Mouse (Mus musculus): Measurements from ENCODE around the gene Ppm1h. TPM values are rescaled to one million over a fixed set of nuclear protein-coding genes. Genes with fewer than 3 reads are reported as not detected.
A peak's percentile ranks its signal among the peaks of the same experiment; 100 is the strongest.

Ppm1h gene
- total and polyA plus RNA-seq, 2 experiments from 2014 or later: 31.1 to 31.7 TPM

DNA sequence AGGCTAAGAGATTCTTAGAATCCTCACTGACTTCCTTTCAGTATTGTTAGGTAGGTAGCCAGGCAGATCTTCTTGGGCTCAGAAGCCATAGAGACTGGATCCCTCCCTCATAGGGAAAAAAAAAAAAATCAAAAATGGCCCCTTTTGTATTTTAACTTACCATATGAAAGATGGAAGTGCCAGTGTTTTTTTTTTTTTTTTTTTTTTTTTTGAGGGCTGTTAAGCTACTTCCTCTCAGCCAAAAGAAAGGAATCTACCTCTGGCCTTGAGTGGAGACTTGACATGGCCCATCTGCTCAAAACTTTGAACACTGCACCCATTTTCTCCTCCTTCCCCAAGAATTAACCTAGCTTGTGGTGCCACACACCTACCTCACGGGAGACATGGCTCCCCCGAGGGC, 127.3 kb downstream of the Ppm1h start:
- H3K4me2 ChIP-seq (ENCODE audit: low read depth): no peak overlapping the region
- WGBS: 69% methylated on average over 2 of the region's 2 CpGs
- TF ChIP-seq CTCF (IDR thresholded peaks at IDR 0.05; ENCODE audit: low read depth): no peak
- H3K27ac ChIP-seq (ENCODE audit: low read depth, low read length): no peak overlapping the region
- H3K4me3 ChIP-seq (ENCODE audit: low read depth, low read length): no peak overlapping the region
- no peaks in the 10 kb centered on the region for H3K27me3 ChIP-seq (ENCODE audit: insufficient read depth, low read length)
- no peak for DNase-seq
- H3K4me1 ChIP-seq (ENCODE audit: insufficient read depth): peaks cover 7% of the 10 kb centered on the region
- ATAC-seq: no peak
- no peaks in the 10 kb centered on the region for H3K9me3 ChIP-seq (ENCODE audit: low read length)
- H3K36me3 ChIP-seq (ENCODE audit: insufficient read depth): no peaks in the 10 kb centered on the region
- no peak overlapping the region for H3K9ac ChIP-seq

DNA sequence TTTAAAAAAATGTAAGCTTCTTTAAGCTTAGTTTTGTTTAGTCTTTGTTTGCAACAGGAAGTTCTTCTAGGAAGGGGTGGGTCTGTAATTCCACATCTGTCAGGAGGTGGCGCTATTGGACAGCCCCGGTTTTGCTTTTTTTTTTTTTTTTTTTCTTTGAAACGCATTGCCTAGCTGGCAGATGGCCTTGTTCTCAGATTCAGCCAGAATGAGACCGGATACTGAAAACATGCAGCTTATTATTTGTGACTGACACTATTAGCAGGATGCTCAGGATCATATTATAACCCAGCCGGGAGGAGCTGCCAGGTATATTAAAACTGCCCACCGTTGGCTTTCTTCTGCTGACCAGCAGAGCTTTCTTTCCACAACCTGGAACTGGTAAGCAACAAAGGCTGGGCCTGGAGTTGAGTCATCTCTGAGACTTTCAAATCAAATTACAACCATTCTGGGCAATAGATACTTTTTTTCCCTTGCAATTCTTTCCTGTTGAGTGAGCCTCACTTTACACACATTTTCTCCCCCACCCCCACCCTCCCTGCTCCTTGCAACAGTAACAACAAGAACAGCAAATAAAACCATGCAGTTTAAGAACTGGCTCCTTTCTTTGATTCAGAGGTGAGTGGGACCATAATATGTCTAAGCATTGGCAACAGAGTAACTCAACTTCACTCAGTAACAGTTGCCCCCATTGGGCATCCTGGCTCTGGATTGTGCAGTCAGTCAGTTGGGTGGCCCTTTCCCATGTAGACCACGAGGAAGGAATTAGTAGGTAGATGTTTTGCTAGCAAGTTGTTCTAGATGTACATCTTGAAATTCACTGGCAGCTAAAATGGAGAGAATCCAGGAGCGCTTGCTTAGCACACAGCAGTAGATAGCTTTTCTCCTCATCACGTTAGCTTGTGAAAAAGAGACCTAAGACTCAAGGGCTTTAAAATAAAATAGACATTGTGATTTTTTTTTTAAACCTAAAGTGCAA, 128.9 kb downstream of the Ppm1h start:
- Histone ChIP-seq H3K9ac (no peak overlapping the region), H3K9me3 (ENCODE audit: low read length) (no peaks in the 10 kb centered on the region), H3K27ac (ENCODE audit: low read depth, low read length) (peak overlapping the region; percentile 57), H3K4me3 (ENCODE audit: low read depth, low read length) (no peak overlapping the region), H3K4me1 (ENCODE audit: insufficient read depth) (peaks cover 7% of the 10 kb centered on the region), H3K4me2 (ENCODE audit: low read depth) (no peak overlapping the region), H3K36me3 (ENCODE audit: insufficient read depth) (no peaks in the 10 kb centered on the region), H3K27me3 (ENCODE audit: insufficient read depth, low read length) (no peaks in the 10 kb centered on the region)
- DNase-seq (peak; percentile 93), ATAC-seq (peak; percentile 47; the same call in 1 of the 2 replicates)
- peak; percentile 86 for TF ChIP-seq CTCF (IDR thresholded peaks at IDR 0.05; ENCODE audit: low read depth)
- WGBS: 21% methylated on average over 9 of the region's 9 CpGs

DNA sequence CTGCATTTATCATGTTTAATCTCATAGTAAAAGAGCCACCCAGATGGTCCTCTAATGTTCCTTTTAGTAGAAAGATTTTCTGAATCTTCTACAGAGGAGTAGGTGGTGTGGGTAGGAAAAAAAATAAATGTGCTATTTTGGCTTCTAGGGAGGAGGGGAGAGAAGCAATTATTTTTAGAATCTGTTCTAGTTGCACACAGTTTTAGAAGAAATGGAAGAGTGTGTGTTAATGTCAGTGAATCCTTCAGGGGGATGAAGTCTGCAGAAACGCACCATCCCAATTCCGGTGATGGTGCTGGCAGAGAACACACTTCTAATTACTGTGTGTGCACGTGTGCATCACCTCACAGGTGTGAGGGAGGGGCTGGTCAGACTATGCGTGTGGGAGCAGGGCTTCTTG, 129.6 kb downstream of the Ppm1h start:
- peak overlapping the region; percentile 26; the same call in 1 of the 2 replicates for H3K9ac ChIP-seq

DNA sequence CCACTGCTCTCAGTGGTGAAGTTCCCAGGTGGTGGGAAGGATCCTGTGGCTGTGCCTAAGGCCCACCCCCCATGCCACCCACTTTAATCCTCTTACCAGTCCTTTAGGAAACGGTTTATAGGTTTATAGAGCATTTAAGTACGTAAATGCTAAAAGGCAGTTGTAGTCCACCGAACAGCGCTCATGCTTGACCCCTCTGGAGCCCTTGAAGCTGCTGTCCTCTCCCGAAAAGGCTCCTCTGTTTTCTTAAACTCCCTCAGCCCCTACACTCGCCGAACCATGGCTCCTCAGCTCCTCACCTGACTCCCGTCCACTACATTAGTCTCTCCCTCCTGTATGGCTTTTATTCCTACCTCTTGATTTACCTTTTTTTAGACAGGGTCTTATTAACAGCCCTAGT, 131.3 kb downstream of the Ppm1h start:
- WGBS: 70% methylated on average over 8 of the region's 8 CpGs
- H3K4me2 ChIP-seq (ENCODE audit: low read depth): no peak overlapping the region
- no peak overlapping the region for H3K4me3 ChIP-seq (ENCODE audit: low read depth, low read length)
- no peaks in the 10 kb centered on the region for H3K27me3 ChIP-seq (ENCODE audit: insufficient read depth, low read length)
- H3K9me3 ChIP-seq (ENCODE audit: low read length): no peaks in the 10 kb centered on the region
- peaks cover 7% of the 10 kb centered on the region for H3K4me1 ChIP-seq (ENCODE audit: insufficient read depth)
- no peak overlapping the region for H3K27ac ChIP-seq (ENCODE audit: low read depth, low read length)
- no peak overlapping the region for H3K9ac ChIP-seq
- ATAC-seq (no peak), DNase-seq (no peak)
- TF ChIP-seq CTCF (IDR thresholded peaks at IDR 0.05; ENCODE audit: low read depth): no peak
- H3K36me3 ChIP-seq (ENCODE audit: insufficient read depth): no peaks in the 10 kb centered on the region

More for the DNA sequence above, 129.6 kb downstream of the Ppm1h start:
- H3K4me2 ChIP-seq (ENCODE audit: low read depth): peak overlapping the region; percentile 25
- TF ChIP-seq CTCF (IDR thresholded peaks at IDR 0.05; ENCODE audit: low read depth): no peak
- peaks cover 7% of the 10 kb centered on the region for H3K4me1 ChIP-seq (ENCODE audit: insufficient read depth)
- 42% methylated on average over 4 of the region's 4 CpGs for WGBS
- peak; percentile 37 for DNase-seq
- H3K4me3 ChIP-seq (ENCODE audit: low read depth, low read length): no peak overlapping the region
- H3K27me3 ChIP-seq (ENCODE audit: insufficient read depth, low read length): no peaks in the 10 kb centered on the region
- H3K36me3 ChIP-seq (ENCODE audit: insufficient read depth): no peaks in the 10 kb centered on the region
- no peaks in the 10 kb centered on the region for H3K9me3 ChIP-seq (ENCODE audit: low read length)
- peak; percentile 55 for ATAC-seq
- H3K27ac ChIP-seq (ENCODE audit: low read depth, low read length): peak overlapping the region; percentile 57

DNA sequence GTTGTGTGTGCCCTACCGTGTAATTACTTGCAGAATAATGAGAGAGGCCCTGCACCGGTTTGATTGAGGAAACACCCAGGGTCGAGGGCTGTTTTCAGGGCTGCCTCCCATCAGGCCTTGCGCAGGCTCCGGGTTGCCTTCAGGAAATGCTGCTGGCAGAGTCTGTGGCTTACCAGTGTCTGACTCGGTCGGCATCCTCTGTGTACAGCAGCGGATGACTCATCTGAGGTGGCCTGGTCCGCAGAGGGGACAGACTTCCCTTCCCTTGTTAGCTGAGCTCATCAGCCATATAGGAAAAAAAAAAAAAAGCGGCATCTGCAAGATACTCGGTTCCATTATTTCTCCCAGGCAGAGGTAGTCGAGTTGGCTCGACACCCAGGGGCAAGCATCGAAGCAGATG, 136.5 kb downstream of the Ppm1h start:
- peak; percentile 25 for DNase-seq
- H3K27ac ChIP-seq (ENCODE audit: low read depth, low read length): no peak overlapping the region
- no peak overlapping the region for H3K4me3 ChIP-seq (ENCODE audit: low read depth, low read length)
- no peaks in the 10 kb centered on the region for H3K27me3 ChIP-seq (ENCODE audit: insufficient read depth, low read length)
- H3K4me2 ChIP-seq (ENCODE audit: low read depth): no peak overlapping the region
- 0 out of 2 replicates have a peak overlapping the region, but pooled peaks have one; percentile 14 for H3K9ac ChIP-seq
- ATAC-seq: peak; percentile 73
- WGBS: 36% methylated on average over 14 of the region's 14 CpGs
- H3K9me3 ChIP-seq (ENCODE audit: low read length): no peaks in the 10 kb centered on the region
- H3K36me3 ChIP-seq (ENCODE audit: insufficient read depth): no peaks in the 10 kb centered on the region
- TF ChIP-seq CTCF (IDR thresholded peaks at IDR 0.05; ENCODE audit: low read depth): no peak
- H3K4me1 ChIP-seq (ENCODE audit: insufficient read depth): no peaks in the 10 kb centered on the region

DNA sequence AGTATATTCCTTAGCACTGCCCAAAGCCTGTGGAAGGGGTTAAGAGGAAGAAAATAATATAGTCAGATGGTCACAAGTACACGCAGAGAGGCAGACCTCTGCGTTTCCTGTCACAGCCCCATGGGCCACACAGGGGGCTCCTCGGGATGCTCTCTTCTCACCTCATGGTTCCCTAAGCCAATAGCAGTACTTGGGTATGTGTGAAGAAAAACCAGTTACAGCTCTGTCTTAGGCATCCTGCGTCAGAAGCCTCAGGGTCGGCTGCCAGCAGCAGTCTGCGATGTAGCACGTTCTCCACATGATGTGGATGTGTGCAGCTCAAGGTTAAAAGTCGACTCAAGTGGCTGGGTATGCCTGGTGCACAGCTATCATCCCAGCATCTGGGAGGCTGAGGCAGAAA, 139.2 kb downstream of the Ppm1h start:
- no peak for TF ChIP-seq CTCF (IDR thresholded peaks at IDR 0.05; ENCODE audit: low read depth)
- no peaks in the 10 kb centered on the region for H3K27me3 ChIP-seq (ENCODE audit: insufficient read depth, low read length)
- H3K9me3 ChIP-seq (ENCODE audit: low read length): no peaks in the 10 kb centered on the region
- H3K4me1 ChIP-seq (ENCODE audit: insufficient read depth): no peaks in the 10 kb centered on the region
- ATAC-seq (no peak), DNase-seq (no peak)
- no peak overlapping the region for H3K9ac ChIP-seq
- H3K4me3 ChIP-seq (ENCODE audit: low read depth, low read length): no peak overlapping the region
- WGBS: 91% methylated on average over 8 of the region's 8 CpGs
- H3K36me3 ChIP-seq (ENCODE audit: insufficient read depth): no peaks in the 10 kb centered on the region
- H3K27ac ChIP-seq (ENCODE audit: low read depth, low read length): no peak overlapping the region
- no peak overlapping the region for H3K4me2 ChIP-seq (ENCODE audit: low read depth)

DNA sequence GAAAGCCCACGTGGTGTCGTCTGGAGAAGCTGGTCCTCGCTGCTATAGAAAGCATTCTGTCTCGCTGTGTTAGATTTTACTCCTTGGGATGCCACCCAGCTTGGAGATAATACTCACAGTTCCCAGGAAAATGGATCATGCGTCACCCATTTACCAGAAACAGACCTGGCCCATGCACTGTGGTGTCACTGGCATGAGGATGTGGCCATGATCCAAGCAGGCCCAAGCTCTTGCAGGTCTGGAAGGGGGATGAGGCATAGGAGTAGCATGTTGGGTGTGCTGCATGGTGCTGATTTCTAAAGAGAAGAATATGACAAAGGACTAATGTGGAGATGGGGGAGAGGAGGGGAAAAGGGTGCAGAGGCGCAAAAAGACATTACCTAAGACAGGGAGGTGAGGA, 141.2 kb downstream of the Ppm1h start:
- H3K27me3 ChIP-seq (ENCODE audit: insufficient read depth, low read length): no peaks in the 10 kb centered on the region
- H3K36me3 ChIP-seq (ENCODE audit: insufficient read depth): no peaks in the 10 kb centered on the region
- ATAC-seq (no peak), DNase-seq (no peak)
- H3K4me3 ChIP-seq (ENCODE audit: low read depth, low read length): no peak overlapping the region
- no peaks in the 10 kb centered on the region for H3K9me3 ChIP-seq (ENCODE audit: low read length)
- no peak overlapping the region for H3K9ac ChIP-seq
- H3K4me1 ChIP-seq (ENCODE audit: insufficient read depth): no peaks in the 10 kb centered on the region
- no peak for TF ChIP-seq CTCF (IDR thresholded peaks at IDR 0.05; ENCODE audit: low read depth)
- no peak overlapping the region for H3K4me2 ChIP-seq (ENCODE audit: low read depth)
- 96% methylated on average over 6 of the region's 6 CpGs for WGBS
- no peak overlapping the region for H3K27ac ChIP-seq (ENCODE audit: low read depth, low read length)

All from forebrain, postnatal 0 days (tissue).